Comparison of ENCODE assay signal across 8 mouse cellular contexts in genomic region chr15:80462106-80462505, GRCm38 (mm10).
DNase-seq lines count a peak whose midpoint lies in the region; ATAC-seq and TF ChIP-seq lines count a peak whose summit lies in the region.

No protein-coding gene starts in this region.

- intact Hi-C loops in left cerebral cortex, postnatal 14 days (cut with DNase I), result no loop called here

- no peak overlapping the region for H3K4me3 ChIP-seq in heart, postnatal 0 days (ENCODE audit: low read depth, low read length)
- H3K4me3 ChIP-seq in limb, embryonic 15.5 days, result peak overlapping the region; percentile 20
- no peak overlapping the region for H3K4me3 ChIP-seq in neural tube, embryonic 15.5 days (replicated peaks)

- H3K9me3 ChIP-seq in heart, postnatal 0 days (replicated peaks; ENCODE audit: control insufficient read depth, low read length), result no peaks in the 10 kb centered on the region
- H3K9me3 ChIP-seq in limb, embryonic 15.5 days, result no peaks in the 10 kb centered on the region
- H3K9me3 ChIP-seq in neural tube, embryonic 15.5 days (replicated peaks), result no peaks in the 10 kb centered on the region

- H3K9ac ChIP-seq in heart, postnatal 0 days (replicated peaks; ENCODE audit: low read depth, low read length), result no peak overlapping the region
- no peak overlapping the region for H3K9ac ChIP-seq in limb, embryonic 15.5 days
- no peak overlapping the region for H3K9ac ChIP-seq in neural tube, embryonic 15.5 days (replicated peaks)

- H3K27ac ChIP-seq in heart, postnatal 0 days (ENCODE audit: low read depth), result no peak overlapping the region
- no peak overlapping the region for H3K27ac ChIP-seq in limb, embryonic 15.5 days
- no peak overlapping the region for H3K27ac ChIP-seq in neural tube, embryonic 15.5 days (replicated peaks)

- no peaks in the 10 kb centered on the region for H3K36me3 ChIP-seq in heart, postnatal 0 days (replicated peaks; ENCODE audit: control insufficient read depth, insufficient read depth, low read length)
- H3K36me3 ChIP-seq in limb, embryonic 15.5 days, result no peaks in the 10 kb centered on the region
- H3K36me3 ChIP-seq in neural tube, embryonic 15.5 days, result no peaks in the 10 kb centered on the region

- peak; percentile 20 for DNase-seq in CD4-positive helper T cell, adult 2 months (ENCODE audit: low read depth, low spot score)
- DNase-seq in T-cell, adult 2 months (ENCODE audit: low spot score), result peak; percentile 7
- DNase-seq in heart, postnatal 0 days (ENCODE audit: low spot score), result no peak
- DNase-seq in left cerebral cortex, postnatal 14 days (ENCODE audit: low spot score in 2 of 2), result no peak
- no peak for DNase-seq in right cerebral cortex, postnatal 36 days (ENCODE audit: low spot score in 2 of 2)
- no peak for DNase-seq in right cerebral cortex, postnatal 25 days

- no peak for TF ChIP-seq EP300 in heart, postnatal 0 days (IDR thresholded peaks at IDR 0.05; ENCODE audit: low read depth)

- peak overlapping the region; percentile 24 for H3K4me2 ChIP-seq in heart, postnatal 0 days (ENCODE audit: low read depth, low read length)
- H3K4me2 ChIP-seq in limb, embryonic 15.5 days, result peak overlapping the region; percentile 41
- H3K4me2 ChIP-seq in neural tube, embryonic 15.5 days, result peak overlapping the region; percentile 38

- WGBS in heart, postnatal 0 days, result 8% methylated on average over 9 of the region's 9 CpGs
- WGBS in limb, embryonic 15.5 days, result 4% methylated on average over 9 of the region's 9 CpGs
- 3% methylated on average over 9 of the region's 9 CpGs for WGBS in neural tube, embryonic 15.5 days

- ATAC-seq in heart, postnatal 0 days (ENCODE audit: insufficient read depth, low read depth), result peak; percentile 41; the same call in 1 of the 2 replicates
- 0 out of 2 replicates have a peak, but pooled peaks have one; percentile 40 for ATAC-seq in limb, embryonic 15.5 days (ENCODE audit: insufficient number of reproducible peaks, low FRiP score, low TSS enrichment, low read depth)
- ATAC-seq in neural tube, embryonic 15.5 days (ENCODE audit: low FRiP score), result peak; percentile 47; the same call in 1 of the 2 replicates

- TF ChIP-seq CTCF in heart, postnatal 0 days (IDR thresholded peaks at IDR 0.05; ENCODE audit: low read depth), result no peak

- peaks cover 20% of the 10 kb centered on the region for H3K27me3 ChIP-seq in heart, postnatal 0 days (ENCODE audit: control insufficient read depth, insufficient read depth, low read length)
- H3K27me3 ChIP-seq in limb, embryonic 15.5 days, result peaks cover 9% of the 10 kb centered on the region
- H3K27me3 ChIP-seq in neural tube, embryonic 15.5 days (replicated peaks), result peaks cover 4% of the 10 kb centered on the region; the same call in 1 of the 2 replicates

- H3K4me1 ChIP-seq in heart, postnatal 0 days (ENCODE audit: control insufficient read depth, insufficient read depth), result 0 out of 2 replicates have a peak, but pooled peaks cover 6% of the 10 kb centered on the region
- peaks cover 5% of the 10 kb centered on the region; the same call in 1 of the 2 replicates for H3K4me1 ChIP-seq in limb, embryonic 15.5 days
- peaks cover 27% of the 10 kb centered on the region for H3K4me1 ChIP-seq in neural tube, embryonic 15.5 days

Comparison
In these comparisons a context has a peak if more than half of its experiments do, and no peak if none do; other contexts are left out.
1. DNase-seq: peak in CD4-positive helper T cell, adult 2 months (single experiment) and T-cell, adult 2 months (single experiment); none in heart, postnatal 0 days (single experiment), left cerebral cortex, postnatal 14 days (0 of 2), right cerebral cortex, postnatal 36 days (0 of 2) and right cerebral cortex, postnatal 25 days (single experiment).
2. Peak in every context shown above with its lines, with median percentiles within 50 percentile points of each other: ATAC-seq and H3K4me2 ChIP-seq.